Mouse (Mus musculus): ENCODE measurements around the gene Dapk3.
"Not testable (repeated sequence)": the region's sequence is repeated elsewhere in the genome, so short reads cannot be mapped to it uniquely, and the experiment has no call there.

Dapk3 gene

DNA sequence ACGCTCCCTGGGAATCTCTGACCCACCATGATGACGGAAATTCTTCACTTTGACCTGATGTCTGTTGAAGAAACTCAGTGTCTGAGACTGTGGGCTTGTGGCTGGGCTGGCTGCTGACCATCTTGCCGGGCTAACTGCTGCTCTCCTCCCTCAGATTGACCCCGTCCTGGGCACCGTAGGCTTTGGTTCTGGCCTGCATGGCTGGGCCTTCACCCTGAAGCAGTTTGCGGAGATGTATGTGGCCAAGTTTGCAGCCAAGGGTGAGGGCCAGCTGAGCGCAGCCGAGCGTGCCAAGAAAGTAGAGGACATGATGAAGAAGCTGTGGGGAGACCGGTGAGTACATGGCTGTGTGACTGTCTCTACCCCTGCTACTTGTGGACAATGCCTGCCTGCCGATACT is 3.9 kb upstream of the Dapk3 start:
- no peak for DNase-seq (ENCODE audit: low read depth, low spot score)

DNA sequence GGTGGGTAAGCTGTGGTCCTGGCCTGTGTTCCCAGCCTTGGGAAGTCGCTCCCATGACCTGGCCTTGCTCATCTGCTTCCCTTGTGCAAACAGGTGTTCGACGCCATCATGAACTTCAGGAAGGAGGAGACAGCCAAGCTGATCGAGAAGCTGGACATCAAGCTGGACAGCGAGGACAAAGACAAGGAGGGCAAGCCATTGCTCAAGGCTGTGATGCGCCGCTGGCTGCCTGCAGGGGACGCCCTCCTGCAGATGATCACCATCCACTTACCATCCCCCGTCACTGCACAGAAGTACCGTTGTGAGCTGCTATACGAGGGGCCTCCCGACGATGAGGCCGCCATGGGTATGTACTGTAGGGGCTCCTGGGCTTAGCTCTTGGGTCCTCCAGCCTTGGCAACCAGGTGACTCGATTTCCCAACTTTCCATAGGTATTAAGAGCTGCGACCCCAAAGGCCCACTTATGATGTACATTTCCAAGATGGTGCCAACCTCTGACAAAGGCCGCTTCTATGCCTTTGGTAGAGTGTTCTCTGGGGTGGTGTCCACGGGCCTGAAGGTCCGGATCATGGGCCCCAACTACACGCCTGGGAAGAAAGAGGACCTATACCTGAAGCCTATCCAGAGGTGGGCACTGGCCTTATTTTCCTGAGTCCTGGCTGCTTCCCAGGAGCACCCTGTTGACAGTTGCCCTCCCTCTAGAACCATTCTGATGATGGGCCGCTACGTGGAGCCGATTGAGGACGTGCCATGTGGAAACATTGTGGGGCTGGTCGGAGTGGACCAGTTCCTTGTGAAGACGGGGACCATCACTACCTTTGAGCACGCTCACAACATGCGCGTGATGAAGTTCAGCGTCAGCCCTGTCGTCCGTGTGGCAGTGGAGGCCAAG is 3.1 kb upstream of the Dapk3 start:
- no peak for DNase-seq (ENCODE audit: low read depth, low spot score)

DNA sequence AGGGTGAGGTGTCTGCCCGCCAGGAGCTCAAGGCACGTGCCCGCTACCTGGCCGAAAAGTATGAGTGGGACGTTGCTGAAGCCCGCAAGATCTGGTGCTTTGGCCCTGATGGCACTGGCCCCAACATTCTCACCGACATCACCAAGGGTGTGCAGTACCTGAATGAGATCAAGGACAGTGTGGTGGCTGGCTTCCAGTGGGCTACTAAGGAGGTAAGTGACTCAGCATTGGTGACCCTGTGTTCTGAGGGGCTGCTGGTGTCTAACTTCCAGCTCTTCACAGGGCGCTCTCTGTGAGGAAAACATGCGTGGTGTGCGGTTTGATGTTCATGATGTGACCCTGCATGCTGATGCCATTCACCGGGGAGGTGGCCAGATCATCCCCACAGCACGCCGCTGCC is 1.9 kb upstream of the Dapk3 start:
- no peak for DNase-seq (ENCODE audit: low read depth, low spot score)

DNA sequence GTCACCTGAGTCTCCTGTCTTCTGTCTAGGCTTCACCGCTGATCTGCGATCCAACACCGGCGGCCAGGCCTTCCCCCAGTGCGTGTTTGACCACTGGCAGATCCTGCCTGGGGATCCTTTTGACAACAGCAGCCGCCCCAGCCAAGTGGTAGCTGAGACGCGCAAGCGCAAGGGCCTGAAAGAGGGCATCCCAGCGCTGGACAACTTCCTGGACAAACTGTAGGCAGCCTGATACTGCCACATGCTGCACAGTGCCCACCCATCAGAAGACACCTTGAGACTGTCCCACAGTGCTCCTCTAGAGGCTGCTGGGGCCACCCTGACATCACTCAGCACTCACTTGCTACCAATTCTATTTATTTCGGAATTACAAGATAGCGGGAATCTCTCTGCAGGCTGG is 945 bp upstream of the Dapk3 start:
- DNase-seq (ENCODE audit: low read depth, low spot score): not testable (repeated sequence)

DNA sequence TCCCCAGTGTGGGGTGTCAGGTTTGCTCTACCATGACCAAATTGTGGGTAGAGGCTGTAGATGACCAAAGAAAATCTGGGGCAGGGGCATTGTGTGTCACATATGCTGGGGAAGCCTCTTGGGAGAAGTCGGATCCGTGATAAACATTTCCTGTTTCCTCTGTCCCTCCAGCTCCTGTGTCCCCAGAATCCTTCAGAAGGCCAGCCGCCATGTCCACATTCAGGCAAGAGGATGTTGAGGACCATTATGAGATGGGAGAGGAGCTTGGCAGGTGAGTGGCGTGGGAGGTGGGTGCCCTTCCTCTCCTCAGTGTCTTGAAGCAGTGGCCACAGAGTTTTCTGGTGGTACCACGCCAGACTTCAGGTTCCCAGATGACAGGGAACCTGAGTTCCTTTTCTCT is 1.0 kb downstream of the Dapk3 start, which contains the start of gene 4930442H23Rik:
TSS of gene 4930442H23Rik (minus strand) at position 45 of the 400 bp plus-strand sequence.
- no peak for DNase-seq (ENCODE audit: low read depth, low spot score)

DNA sequence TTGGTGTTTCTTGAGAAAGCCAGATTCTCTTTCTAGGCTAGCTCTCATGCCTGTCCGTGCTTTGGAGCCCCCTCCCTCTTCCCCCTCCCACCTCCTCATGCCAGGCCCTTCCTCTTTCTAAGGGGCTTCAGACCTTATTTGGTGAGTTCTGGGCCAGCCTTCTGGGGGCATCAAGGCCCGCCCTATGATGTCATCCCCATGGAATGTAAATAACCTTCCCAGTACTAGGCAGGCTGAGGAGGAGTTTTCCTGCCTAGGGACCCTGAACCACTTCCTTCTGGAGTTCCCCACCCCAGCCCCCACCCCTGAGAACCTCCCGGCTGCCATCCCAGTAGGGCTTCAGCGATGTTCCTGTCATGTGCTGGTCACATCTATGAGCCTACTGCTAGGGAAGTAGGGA is 2.0 kb downstream of the Dapk3 start:
- DNase-seq (ENCODE audit: low read depth, low spot score): no peak

DNA sequence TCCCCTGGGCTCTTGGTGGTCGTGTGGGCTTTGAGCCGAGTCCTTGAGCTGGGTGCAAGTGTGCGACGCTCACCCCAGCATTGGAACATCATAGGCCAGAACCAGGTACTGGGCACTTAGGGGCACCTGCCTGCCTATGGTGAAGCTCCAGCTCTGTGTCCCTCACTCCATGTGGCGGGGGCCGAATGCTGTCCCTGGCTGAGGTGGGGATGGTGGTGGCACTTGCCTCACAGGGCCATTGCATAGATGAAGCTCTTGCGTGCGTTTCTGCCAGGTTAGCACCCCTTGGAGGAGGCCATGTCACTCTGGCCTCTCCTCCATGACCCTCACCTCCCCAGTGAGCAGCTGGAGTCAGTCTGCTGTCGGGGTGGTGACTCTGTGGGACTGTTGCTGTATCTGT is 4.4 kb downstream of the Dapk3 start:
- no peak for DNase-seq (ENCODE audit: low read depth, low spot score)

DNA sequence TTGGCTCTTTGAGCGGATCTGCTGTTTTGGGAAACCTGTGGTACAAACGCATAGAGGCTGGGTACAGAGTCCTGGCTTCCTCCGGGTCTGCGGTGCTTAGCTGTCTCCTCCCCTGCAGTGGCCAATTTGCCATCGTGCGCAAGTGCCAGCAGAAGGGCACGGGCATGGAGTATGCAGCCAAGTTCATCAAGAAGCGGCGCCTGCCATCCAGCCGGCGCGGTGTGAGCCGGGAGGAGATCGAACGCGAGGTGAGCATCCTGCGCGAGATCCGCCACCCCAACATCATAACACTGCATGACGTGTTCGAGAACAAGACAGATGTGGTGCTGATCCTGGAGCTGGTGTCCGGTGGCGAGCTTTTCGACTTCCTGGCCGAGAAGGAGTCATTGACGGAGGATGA is 7.0 kb downstream of the Dapk3 start:
- DNase-seq (ENCODE audit: low read depth, low spot score): no peak

DNA sequence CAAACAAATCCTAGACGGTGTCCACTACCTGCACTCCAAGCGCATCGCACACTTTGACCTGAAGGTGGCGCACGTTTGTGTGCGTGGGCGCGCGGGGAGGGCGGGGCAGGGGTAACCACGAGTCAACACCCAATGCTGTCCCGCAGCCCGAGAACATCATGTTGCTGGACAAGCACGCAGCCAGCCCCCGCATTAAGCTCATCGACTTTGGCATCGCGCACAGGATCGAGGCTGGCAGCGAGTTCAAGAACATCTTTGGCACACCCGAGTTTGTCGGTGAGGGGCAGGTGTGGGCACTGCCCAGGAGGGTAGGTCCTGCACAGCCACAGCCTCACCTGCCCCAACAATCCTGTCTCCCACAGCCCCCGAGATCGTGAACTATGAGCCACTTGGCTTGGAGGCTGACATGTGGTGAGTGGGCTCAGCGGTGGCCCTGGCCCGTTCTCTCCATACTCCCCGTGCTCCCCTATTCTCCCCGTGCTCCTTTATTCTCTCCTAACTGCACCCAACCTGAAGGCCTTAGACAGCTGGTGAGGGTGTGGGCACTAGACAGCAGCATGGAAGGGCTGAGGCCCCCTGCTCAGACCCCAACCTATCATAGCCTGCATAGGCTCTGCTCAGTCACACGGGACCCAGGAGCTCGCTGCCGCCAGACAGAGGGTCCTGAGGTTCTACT is 7.6 kb downstream of the Dapk3 start:
- DNase-seq (ENCODE audit: low read depth, low spot score): no peak

DNA sequence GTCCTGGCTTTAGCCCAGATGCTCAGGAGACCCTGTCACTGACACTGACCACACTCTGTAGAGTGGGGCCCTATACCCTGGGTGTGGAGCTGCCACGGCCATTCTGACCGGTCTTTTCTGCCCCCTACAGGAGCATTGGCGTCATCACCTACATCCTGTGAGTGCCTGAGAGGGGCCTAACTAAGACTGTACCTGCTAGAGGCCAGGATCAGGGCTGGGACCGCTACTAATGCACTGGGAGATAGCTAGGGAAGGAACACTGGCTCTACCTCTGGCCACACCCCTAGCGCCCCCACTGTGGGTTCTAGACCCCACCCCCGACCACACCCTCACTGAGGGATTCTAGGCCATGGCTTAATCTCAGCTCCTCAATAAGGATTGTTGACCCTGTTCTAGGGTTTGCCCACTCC is 8.1 kb downstream of the Dapk3 start:
- no peak for DNase-seq (ENCODE audit: low read depth, low spot score)

DNA sequence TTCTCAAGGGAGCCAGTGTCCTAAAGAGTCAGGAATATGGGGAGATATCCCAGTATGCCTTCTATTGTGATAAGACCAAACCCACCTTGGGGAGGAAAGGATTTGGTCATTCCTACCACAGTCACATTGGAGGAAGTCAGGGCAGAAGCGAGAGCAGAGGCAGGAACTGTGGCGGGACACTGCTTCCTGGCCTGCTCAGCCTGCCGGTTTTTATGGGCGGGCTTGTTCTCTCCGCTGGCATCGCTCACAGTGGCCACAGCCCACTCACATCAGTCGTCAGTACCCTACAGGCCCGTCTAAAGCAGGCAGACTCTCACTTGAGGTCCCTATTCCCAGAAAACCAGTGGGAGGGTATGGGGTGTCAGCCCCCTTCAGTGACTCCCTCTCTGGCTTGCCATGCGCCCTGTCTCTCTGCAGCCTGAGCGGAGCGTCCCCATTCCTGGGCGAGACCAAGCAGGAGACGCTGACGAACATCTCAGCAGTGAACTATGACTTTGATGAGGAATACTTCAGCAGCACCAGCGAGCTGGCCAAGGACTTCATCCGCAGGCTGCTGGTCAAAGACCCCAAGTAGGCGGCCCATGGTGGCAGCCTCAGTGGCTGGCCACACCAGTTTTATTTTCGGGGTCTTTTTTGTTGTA is 8.7 kb downstream of the Dapk3 start:
- no peak for DNase-seq (ENCODE audit: low read depth, low spot score)

DNA sequence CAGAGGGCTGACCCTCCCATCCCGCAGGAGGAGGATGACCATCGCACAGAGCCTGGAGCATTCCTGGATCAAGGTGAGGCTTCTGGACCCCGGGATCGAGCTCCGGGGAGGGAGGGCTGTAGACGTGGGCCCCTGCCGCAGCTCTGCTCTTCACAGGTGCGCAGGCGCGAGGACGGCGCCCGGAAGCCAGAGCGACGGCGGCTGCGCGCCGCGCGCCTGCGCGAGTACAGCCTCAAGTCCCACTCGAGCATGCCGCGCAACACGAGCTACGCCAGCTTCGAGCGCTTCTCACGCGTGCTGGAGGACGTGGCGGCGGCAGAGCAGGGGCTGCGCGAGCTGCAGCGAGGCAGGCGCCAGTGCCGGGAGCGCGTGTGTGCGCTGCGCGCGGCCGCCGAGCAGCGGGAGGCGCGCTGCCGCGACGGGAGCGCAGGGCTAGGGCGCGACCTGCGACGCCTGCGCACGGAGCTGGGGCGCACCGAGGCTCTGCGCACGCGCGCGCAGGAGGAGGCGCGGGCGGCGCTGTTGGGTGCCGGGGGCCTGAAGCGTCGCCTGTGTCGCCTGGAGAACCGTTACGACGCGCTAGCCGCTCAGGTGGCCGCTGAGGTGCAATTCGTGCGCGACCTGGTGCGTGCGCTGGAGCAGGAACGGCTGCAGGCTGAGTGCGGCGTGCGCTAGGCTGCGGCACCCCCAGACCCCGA is 9.6 kb downstream of the Dapk3 start:
- peak; percentile 83 for DNase-seq (ENCODE audit: low read depth, low spot score)

DNA sequence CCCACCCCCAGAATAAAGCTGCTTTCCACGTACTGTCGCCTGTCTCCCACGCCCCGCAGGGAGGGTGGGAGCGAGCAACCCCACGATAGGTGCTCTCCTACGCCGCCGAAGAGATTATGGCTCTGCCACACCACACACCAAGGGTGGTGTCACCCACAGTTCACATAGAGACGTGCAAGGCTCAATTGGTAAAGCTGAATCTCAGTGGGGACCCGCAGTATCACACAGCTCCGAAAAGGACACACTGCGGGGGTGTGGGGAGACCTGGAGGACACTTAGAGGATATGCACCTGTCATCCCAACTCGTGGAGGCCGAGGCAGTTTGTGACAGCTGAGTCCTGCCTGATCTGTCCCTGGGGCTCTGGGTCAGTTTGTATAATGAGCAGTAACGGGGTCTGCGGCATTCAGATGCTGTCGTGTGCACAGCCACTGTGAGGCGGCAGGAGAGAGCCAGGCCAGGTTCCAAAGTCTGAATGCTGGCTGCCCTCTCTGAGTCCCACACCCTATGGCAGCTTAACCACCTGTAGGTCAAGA is 10.2 kb downstream of the Dapk3 start:
- DNase-seq (ENCODE audit: low read depth, low spot score): no peak

DNA sequence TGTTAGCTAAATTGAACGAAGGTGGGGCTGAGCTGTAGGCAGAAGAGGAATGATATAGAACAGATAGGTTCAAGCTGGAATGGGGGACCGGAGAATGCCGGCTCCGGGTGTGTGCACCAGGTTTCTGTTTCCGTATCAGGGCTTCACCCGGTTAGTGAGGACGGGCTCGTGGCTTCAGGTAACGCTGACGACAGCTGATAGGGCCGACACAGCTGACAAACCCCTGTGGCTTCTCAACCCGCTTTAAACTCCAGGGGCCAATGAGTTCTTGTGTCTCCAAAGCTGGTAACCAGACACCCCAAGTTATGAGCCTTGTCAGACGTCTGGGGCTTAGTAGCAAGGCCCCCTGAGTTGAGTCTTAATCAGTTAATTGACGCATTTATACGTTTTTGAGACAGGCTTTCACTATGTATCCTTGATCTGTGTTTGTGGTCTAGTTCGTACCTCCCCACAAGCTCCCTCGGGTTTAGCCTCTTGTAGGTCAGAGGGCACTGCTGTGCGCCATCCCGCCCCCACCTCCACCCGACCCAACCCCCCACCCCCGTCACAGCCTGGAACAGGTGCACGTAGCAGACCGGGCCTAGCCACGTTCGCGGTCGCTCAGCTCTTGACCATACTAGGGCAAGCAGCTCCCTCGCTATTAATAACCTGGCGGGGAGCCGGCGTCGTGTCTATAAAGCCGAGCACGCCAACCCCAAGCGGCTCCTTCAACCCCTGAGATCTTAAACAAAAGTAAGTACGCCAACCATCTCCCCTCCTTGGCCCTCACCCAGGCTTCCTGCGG is 11.4 kb downstream of the Dapk3 start:
- DNase-seq (ENCODE audit: low read depth, low spot score): no peak

DNA sequence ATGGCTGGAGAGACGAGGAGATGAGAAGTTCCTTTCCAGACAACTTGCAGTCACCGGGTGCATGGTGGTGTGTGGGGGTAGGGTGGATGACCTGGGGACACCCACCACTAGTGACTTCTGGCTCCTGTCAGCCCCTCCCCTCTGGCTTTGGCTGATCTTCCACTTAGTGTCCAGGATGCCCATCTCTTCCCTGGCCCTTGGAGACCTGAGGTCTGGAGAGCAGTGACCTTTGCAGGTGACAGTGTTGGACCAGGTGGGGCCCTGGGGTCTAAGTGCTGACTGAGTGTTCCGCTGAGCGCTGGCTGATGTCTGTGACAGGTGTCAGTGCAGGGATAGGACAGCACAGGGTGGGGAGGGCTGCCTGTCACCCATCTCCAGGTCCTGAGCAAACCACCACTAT is 12.5 kb downstream of the Dapk3 start:
- DNase-seq (ENCODE audit: low read depth, low spot score): no peak

DNA sequence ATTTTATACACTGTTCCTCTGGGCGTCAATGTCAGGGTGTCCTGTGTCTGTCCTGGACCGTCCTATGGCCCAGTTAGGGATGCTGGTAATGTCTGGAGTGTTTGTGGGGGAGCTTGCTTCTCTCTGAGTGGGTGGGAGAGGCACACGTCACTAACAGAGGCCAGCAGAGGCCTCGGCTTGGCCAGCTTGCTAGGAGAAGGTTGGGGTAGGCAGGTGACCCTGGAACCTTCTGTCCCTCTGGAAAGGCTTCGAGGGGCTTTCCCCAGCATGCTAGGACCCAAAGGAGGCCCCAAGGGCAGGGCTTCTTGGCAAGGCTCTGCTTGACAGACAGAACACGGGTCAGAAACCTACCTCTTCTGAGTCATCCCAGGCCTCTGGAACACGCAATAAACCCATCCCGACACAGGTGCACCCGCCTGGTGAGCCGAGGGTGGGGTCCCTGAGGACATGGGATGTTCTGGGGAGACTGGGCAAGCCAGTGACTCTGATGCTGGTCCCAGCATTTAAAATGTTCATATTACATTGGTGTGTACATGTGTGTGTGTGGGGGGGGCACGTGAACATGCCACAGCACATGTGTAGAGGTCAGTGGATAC is 13.8 kb downstream of the Dapk3 start:
- DNase-seq (ENCODE audit: low read depth, low spot score): no peak

DNA sequence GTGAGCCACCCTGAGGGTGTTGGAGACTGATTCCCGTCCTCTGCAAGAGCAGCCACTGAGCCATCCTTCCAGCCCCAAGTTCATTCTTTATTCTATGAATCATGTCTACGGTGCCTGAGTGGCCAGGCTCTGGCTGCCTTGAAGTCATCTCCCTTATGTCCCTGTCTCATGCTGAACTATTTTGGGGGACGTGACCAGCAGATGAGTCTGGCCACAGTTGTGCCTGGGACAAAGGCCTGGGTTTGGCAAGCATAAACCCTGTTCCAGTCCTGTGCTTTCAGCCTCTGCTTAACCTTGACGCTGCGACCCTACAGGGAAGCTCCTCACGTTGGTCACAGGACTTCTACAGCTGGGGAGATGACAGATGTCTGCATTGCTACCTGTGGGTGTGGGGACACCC is 14.5 kb downstream of the Dapk3 start:
- no peak for DNase-seq (ENCODE audit: low read depth, low spot score)

DNA sequence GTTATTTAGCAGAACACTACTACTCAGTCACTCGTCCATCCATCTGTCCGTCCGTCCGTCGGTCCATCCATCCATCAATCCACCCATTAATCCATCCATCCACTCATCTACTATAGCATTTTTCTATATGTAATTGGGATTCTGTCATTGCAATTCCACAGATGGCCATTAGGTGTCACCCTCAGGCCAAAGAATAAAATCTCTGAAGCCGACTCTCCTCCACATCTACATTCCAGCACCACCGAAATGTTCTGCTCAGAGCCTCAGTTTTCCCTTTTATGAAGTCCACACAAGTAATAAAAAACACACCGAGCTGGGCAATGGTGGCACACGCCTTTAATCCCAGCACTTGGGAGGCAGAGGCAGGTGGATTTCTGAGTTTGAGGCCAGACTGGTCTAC is 15.4 kb downstream of the Dapk3 start:
- DNase-seq (ENCODE audit: low read depth, low spot score): peak; percentile 79

DNA sequence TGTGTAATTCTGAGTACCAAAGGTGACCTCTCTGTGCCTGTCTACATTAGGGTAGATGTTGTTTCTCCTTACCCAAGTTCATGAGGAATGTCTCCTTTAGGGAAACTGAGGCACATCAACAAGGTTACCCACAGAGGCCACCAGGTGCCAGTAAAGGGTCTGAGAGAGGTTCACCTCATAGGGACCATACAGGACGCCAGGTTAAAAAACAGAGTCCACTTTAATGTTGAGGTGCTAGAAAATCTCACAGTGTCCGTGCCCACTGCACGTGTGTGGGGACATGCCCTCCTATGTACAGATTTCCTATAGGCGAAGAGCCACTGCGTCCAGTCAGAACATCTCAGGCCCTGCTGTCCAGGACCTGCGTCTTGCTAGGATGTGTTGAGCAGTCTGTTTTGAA is 16.2 kb downstream of the Dapk3 start:
- DNase-seq (ENCODE audit: low read depth, low spot score): no peak

DNA sequence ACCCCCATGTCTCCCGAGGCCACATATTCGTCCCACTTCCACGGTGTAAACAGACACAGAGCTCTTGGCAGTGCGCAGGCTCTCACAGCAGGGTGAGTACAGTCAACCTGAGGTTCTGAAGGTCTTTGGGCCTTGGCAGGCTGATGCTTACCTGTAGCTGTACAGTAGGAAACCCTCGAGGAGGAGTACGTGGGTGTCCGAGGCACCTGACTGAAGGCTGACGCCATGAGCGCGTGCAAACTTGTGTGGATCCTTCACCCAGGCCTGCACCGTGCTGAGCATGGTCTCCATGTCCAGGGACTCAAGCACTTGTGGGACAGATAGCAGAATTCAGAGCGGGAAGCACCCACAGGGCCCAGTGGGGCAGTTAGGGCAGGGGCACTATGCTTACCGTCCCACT is 17.3 kb downstream of the Dapk3 start:
- no peak for DNase-seq (ENCODE audit: low read depth, low spot score)
